Mouse (Mus musculus) frontal cortex, adult 2 months (tissue): ENCODE data around the gene Mrrf. TPM values are rescaled to one million over a fixed set of nuclear protein-coding genes. Genes with fewer than 3 reads are reported as not detected.

Experiments
- DNase-seq, 2 experiments: peaks; one replicate each; pipeline ENCODE4 v3.0.0; 2022; ENCODE audit warnings: low spot score in 1 of 2; ENCODE audit errors: extremely low spot score in 1 of 2
- polyA plus RNA-seq: library from polyadenylated mRNA; depleted of rRNA; stranded (reverse); fragments of >200 nt; gene quantifications from 2 replicates; pipeline ENCODE4 v1.2.3, GENCODE M21; 2012

Gene Mrrf
- polyA plus RNA-seq, 1 experiment, result 18.7 TPM

DNA sequence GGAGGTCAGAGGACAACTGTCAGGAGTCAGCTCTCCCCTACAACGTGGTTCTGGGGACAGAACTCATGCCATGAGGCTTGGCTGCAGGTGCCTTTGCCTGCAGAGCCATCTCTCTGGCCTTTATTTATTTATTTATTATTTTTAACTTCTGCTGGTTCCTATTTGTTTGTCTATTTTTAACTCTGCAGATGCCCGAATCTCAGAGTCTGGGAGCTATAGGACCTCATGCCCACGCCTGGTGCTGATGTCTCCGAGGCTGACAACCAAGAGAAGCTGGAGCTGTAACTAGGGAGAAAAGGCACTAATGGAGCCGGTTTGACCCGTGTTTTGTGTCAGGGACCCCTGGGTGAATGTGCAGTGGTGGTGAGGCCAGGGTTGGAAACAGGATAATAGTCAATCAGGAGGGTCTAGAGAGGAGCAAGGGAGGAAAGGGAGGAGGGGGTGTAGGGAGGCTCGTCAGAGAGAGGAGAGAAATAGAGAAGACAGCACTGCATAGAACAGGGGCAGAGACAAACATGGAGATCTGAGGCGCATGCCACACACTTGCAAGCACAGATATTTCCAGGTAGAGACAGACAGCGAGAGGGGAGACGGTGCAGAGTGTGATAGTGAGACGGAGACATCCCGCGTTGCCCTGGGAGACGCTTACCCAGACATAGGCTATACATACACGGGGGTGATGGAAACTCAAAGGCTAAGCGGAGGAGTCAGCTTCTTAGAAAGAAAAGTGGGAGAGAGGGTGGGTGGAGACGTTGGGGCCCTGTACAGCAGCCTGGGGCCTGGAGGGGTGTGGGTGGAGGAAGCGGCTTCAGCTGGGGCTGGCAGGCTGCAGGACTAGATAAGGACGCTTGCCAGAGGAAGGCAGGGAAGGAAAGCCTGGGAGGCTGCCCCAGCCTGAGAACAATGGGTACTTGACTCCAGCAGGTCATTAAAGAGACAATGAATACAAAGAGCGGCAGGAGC is 62.0 kb downstream of the Mrrf start:
- DNase-seq, result peak; percentile 69 to 82

DNA sequence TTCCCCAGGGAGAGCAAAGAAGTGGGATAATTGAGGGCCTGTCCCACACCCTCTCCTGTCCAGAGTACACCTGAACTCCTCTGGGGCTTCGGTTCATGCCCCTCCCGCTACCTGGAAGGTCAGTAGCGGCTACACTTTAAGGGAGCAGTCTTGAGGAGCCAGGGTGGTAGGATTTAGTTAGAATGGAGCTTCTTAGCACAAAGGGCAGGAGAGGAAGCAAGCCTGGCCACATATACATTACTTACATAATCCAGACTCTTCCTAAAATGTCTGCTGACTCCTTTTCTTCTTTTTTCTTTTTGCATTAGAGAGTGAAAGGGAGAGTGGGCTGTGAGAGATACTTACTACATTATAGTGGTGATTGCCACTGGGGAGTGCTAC is 62.7 kb downstream of the Mrrf start:
- DNase-seq, result no peak

DNA sequence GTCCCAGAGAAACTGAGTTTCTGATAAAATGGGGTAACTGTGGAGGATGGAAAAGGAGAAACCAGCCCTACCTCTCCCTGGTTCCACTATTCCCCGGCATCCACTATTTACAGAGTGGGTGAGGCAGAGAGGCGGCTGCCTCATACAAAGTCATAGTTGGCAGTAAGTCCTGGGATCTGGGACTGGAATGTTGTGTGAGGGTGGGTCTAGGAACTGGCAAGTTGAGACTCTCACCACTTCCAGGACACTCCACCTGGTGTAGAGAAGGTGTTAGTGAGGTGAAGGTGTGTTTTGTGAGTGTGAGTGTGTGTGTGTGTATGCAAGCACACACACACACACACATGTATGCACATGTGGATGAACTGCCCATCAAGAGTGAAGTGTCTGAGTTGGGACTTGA is 64.6 kb downstream of the Mrrf start:
- DNase-seq, result no peak

DNA sequence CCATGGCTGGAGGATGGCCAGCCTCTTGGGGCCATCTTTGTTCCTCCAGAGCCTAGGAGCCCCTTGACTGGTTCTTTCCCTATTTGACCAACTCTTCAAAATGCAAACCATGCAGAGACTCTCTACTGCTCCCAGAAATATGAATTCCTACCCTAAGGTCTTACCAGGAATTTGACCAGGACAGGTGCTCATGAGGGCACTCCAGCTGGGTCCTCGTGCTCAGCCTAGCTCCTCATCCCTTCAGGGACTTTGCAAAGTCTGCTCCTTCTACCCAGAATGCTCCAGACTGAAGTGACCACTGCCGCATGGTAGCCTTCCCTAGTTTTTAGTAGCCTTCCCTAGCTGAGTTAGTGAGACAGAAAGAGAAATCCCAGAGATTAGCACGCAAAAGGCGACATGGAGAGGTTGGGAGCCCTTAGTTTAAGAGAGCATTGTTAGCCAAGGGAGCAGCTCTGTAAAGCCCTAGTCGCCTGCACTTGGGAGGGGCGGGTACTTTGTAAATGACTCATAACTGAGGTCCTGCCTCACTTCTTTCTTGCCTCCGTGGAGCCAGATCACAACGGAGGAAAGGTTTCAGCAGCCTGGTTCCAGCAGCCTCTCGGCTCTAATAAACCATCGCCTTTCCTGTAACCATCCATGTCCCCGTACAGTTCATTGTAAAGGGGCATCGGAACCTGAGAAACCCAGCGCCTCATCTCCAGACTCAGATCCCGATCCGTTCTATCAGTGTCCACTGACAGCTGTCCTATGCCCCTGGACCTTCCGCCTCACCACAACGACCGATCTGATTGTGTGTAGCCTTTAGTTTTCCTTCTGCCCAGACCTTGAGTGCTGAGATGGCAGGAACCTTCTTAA is 65.8 kb downstream of the Mrrf start:
- no peak for DNase-seq

DNA sequence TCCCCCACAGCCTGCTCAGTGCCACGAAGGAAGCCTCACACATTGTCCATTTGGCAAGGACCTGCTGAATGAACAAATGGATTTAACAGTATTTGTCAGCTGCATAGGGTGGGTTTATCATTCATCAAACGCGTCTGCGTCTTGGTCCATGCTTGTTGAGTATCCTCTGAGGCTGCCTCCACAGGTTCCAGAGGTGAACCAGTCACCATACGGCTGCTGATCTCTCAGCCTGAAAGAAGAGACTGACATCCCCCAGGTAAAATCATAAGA is 66.4 kb downstream of the Mrrf start:
- DNase-seq, result no peak

DNA sequence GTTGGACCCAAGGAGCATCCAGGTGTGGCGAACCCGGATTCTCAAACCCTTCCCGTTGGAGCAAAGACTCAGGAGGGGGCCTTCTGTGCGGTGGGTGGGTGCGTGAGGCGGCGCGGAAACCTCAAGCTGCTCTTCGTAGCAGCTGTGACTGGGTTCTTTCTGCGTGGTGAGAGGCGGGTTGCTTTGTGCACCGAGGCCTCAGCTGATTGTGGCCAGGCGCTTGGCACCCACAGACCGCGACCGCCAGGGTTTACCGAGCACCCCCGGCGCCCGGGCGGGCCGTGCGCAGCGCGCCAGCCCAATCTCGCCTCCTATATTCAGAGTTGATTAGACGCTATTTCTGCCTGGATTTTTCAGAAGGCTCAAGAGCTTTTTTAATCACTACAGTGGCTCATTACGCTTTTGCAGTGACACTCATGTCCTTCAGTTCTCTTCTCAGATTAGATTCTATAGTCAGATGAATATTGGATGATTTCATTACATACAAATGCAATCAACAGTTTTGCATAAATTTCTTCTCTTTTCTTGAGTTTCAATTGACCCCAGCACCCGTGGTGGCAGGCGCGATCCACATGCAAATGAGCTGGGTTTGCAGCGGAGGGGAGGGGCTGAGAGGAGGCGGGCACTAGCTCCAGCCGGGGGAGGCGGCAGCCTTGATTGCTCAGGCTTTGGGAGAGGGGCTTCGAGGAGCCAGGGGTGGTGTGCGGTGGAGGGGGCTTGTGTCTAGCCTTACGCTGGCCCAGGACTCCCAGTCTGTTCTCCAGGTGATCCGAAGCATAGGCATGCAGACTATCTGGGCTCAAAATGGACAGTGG is 67.0 kb downstream of the Mrrf start:
- DNase-seq, result peak in 1 of 2 experiments; percentile 57

DNA sequence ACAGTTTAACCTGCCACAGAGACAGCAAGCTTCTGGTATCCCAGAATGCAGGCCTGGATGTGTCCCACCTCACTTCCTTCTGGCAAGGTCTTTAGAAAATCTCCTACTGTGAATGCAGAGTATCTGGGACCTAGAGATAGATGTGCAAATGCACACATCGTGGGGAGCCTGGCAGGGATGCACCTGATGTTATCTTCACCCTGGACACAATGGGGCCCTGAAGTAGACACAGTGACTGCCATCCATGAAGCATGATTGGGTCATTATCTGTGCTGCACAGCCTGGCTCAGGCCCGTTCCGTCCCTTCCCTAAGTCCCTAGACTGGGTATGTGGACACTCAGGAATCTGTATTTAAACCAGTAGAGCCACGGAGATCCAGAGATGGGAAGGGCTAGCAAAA is 68.4 kb downstream of the Mrrf start:
- DNase-seq, result no peak

DNA sequence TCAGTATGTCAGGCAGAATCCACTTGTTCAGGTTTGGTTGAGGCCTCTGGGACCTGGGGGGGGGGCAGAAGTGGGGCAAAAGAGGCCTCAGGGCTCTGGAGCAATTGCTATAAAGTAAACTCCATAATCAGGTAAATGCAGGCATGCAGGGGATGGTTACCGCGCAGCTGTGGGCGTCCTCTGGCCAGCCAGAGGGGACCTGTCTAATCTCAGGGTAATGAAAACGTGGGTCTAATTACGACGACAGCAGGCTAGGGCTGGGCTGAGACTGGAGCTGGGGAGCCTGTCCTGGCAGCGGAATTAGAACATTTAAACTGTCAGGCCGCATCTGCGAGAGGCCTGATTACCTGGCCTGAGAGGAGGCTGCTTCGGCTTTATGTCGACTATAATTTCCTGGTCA is 70.9 kb downstream of the Mrrf start:
- DNase-seq, result no peak

DNA sequence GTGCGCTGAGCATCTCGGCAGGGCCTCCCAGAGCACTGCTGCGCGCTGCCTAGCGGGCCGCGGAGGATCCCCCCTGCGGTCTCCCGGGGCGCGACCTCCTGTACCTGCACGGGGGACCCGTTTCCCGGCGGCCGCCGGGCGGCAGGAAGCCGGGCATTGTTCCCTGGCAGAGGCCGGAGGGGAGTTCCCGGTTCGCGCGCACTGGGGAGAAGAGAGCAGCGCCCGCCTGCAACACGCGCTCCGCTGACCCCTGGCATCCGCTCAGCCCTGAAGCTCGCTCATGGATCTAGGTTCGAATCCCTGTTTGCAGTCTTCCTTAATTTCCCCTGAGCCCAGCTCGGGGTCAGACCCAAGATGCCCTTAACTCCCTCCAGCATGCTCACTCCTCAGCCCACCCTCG is 74.6 kb downstream of the Mrrf start:
- no peak for DNase-seq

DNA sequence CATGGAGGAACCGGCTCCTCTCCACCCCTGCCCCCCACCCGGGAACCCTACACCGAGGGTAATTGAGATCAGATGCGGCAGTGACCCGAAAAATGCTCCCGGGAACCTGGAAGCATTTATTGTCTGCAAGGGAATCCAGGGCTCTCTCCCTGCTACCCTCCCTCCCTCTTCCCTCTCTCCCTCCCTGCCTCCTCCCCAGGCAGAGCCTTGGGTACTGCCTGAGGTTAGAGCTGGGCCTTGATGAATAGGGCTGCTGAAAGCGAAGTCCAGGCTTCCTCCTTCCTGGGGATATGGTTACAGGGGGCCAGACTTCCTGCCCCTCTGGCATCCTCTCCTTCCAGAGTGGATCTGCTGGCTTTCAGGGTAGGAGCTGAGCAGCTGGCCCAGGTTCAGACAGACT is 75.6 kb downstream of the Mrrf start:
- DNase-seq, result no peak

DNA sequence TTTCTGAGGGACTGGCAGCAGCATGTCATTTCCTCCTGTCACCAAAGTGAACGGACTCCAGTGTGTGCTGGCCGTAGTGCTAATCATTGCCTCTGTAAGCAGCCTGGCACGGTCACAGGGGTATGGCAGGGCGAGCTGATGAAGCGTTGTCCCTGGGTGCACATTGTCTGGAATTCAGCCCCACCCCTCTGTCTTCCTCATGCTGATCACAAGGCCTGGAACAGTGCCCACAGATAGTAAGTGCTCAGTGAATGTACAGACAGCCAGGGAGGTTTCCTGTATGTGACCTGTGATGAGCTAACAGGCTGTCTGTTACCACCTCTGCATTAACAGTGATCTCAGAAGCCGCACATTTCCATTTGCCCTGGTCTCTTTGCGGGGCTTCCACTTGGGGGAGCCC is 76.9 kb downstream of the Mrrf start:
- no peak for DNase-seq

DNA sequence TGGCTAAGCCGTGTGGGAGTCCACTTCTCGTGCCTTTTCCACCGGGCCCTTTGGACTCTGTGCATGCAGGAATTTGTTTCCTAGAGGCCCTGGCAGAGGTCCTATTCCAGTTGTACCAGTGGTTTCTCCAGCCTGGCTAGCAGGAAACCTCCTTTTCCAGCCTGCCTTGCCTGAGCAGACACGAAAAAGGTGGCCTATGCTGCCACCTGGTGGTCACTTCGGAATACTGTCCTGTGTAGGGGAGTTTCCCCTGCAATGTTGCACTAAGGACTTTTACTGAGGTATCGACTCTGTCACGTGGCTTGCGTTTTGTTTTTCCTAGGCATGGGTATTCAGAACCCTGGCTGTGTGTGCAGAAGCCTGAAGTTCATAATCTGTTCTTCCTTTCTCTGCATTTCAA is 77.8 kb downstream of the Mrrf start:
- DNase-seq, result peak; percentile 67 to 95

DNA sequence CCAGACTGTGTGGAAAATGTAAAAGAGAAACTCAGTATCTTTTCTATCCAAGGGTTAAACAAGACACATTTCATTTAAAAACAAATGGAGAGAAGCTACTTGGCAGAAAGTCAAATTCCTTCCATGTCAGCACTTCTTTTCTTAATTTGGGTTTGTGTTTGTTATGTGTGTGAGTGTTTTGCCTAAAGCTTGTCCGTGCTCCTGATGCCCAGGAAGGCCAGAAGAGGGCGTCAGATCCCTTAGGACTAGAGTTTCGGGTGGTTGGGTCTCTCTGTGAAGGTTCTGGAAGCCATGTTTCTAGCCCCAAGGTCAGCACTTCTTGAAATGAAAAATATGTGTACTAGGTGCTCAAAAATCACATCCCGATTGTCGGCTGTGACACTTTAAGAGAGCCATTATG is 78.2 kb downstream of the Mrrf start:
- no peak for DNase-seq

DNA sequence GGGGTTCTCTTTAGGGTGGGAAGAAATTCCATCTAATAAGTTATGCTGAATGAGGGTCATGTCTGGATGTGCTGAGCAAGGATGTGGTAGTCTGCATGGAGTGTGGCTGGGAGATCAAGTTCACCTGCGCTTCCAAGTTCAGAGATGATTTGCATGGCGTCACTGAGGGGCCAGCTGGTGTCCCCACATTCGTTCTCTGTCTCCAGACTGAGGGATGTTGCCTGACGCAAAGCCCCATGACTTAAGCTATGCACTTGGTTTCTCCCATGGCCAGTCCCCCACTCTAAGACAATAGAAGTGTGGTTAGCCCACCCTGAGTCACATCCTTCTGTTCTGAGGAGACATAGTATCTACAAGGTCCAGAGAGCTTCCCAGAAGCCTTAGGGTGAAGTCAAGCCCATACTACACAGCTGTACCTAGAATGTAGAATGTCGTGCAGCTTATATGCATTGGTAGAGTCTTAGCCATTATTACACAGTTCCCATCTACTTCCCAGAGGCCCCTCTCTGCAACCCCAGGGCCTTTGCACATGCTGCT is 79.1 kb downstream of the Mrrf start:
- DNase-seq, result no peak

DNA sequence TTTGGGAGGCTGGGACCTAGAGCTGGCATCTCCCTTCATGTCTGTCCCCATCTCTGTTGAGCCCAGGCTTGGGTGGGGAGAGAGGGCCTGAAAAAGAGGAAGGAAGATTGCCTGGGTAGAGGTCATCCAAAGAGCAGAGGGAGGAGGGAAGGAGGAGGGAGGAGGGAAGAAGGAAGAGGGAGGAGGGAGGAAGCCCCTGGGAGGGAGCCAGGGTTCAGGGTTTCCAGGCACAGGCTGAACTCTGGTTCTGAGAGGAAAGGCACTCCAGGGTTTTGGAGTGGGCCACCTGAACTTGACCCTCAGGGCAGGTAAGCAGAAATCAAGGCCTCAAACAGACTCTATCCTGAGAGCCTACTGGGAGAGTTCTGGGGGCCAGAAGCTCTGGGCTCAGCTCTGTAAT is 80.4 kb downstream of the Mrrf start:
- no peak for DNase-seq

DNA sequence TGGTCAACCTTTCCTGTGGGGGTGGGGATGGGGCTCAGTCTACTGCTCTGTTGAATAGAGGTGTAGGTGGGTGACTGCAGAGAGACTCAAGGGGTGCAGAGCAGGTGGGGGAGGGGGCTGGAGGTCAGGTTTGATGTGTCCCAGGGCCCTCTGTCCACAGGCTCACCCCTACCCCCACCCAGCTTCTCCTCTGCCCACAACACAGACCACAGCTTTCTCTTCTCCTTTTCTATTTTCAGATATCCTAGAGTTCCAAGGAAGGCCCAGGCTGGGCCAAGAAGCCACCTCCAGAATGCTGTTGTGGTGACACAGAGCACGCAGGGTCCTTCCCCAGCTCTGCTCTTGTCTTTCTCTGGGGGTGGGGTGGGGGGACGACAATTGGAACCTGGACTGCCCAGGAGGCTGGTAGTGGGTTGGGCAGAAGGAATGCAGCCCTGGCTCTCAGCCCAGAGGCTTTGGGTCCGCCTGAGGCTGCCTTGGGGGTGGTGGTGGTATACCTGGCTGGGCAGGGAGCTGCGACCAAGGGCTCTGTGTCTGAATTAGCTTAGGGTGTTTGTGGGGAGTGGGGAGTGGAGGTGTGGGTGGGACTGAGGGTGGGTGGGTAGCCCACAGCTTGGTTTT is 80.9 kb downstream of the Mrrf start:
- no peak for DNase-seq

DNA sequence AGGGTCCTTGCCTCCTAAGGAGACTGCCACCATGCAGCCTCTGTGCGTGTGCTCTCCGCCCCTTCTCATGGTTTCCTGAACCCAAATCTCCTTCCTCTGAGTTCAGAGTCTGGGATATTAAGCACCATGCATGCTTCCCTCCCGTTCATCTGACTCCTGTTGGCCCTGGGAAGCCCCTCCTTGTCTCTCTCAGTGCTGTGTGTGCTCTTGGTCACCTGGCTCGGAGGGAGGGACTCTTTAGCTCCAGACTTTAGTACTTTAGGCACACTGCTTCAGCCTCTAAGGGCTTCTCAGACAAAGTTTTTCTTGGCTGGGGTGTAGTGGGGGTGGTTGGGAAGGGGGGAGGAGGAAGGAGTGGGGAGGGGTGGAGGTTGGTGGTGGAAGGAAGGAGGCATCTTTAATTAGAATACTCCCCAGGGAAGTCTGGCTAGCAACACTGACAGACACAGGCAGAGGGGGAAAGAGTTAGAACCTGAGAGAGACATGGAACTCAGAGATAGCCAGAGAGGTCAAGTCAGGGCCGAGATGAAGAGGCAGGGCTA is 81.6 kb downstream of the Mrrf start:
- no peak for DNase-seq

DNA sequence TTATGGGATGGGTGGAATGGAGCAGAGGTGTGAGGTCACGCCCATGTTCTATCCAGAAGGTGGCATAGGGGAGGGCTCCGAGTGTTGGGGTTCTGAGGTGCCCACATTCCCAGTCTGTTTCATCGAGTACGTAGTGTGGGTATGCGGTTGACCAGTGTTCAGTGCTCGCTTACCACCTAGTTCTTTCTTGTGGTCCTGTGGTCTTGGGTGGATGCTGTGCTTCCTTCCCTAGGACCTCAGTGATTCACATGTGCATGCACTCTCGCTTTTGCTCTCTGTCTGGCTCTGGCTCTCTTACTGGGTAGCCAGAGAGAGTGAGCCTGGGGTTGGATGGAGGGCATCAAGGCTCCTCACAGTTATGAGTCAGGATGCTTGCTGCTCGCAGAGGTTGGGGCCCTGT is 83.9 kb downstream of the Mrrf start:
- DNase-seq, result no peak

DNA sequence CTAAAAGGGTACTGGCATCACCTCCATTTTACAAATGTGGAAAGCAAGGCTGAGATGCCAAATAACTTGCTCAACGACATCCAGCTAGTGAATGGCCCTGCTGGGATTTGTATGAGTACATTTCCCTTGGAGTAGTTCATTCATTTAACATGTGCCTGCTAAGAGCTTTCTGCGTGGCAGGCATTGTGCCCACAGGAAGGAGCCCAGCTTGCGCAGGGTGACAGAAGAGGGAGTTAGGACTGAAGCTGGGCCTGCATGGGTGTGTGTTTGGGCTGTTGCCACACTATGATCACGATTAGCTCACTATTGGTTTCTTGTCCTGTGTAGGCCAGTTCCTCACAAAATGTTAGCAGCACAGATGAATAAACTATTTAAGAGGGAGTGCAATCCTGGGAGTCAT is 84.7 kb downstream of the Mrrf start:
- DNase-seq, result no peak

DNA sequence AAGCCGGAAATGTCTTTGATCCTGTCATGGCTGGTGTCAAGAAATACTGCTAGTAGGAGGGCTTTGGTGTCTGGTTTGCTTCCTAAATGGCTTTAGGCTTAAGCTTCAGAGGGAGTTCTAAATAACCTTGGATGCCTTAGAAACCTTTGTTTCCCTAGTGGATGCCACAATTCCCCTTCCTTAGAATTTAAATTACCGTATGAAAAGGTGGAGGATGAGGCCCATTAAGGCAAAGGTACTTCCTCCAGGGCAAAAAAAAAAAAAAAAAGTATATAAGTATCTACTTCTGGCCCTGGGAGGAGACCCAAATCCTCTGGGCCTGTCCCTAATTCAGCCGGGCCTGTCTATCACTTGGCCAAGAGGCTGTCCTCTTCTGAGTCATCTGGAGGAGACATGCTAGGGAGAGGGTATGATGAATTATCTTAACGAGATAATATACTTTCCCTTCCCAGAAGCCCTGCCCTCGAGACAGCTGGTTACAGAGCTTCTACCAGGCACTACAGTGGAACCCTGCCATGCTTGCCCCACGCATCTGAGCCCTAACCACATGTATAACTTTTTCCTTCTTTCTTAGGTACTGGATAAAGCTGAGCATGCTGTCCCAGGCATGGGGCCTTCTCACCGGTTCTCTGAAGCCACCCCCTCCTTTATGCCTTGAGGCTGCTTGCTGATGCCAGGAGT is 86.1 kb downstream of the Mrrf start:
- DNase-seq, result no peak
